In the genomic region with DNA sequence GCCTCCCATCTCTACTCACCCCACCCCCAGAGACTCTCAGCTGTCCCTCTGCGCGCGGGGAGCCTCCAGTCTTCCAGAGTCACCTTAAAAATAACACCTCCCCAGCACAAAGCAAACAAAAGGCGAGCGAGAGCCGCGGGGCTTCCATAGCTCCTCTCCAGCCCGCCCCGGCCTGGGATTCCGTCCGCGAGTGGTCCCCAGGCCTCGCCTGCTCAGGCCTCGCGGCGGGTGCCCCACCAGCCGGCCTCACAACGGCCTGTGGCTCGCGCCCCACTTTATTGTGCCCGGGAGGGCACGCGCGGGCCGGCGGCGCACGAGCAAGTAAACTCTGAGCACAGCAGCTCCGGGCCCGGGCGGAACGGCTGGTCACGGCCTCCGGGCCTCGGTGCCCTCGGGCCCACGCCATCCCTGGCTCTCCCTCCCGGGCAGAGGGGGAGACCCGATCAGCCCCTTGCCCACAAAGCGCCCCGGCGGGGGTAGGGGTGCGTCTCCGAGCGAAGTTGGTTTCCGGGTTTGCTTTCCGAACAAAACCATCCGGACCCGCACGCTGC, we compare ENCODE assay signal across 8 mouse cellular contexts. TPM values are rescaled to one million over a fixed set of nuclear protein-coding genes. Genes with fewer than 3 reads are reported as not detected.
DNase-seq lines count a peak whose midpoint lies in the region; ATAC-seq lines count a peak whose summit lies in the region.

No protein-coding gene starts in this region.

- peak overlapping the region; percentile 93 for H3K4me2 ChIP-seq in heart, embryonic 14.5 days (ENCODE audit: low read length)

- ATAC-seq in frontal cortex, adult (ENCODE audit: low TSS enrichment), result peak; percentile 27; the same call in 1 of the 2 replicates
- peak; percentile 15 for ATAC-seq in CD4-positive, CD25-positive, alpha-beta regulatory T cell, adult 4 months
- ATAC-seq in heart, embryonic 14.5 days (ENCODE audit: insufficient number of reproducible peaks, insufficient read depth, low FRiP score, low read depth), result peak; percentile 15; the same call in 1 of the 2 replicates

- H3K4me1 ChIP-seq in heart, embryonic 14.5 days (ENCODE audit: control insufficient read depth in 2 of 2, insufficient read depth in 2 of 2, low read length in 2 of 2), result peaks cover 15 to 34% of the 10 kb centered on the region in 2 experiments

- H3K9ac ChIP-seq in heart, embryonic 14.5 days (ENCODE audit: low read length), result peak overlapping the region; percentile 99

- no peaks in the 10 kb centered on the region for H3K9me3 ChIP-seq in heart, embryonic 14.5 days (ENCODE audit: control insufficient read depth, low read length)

- no peaks in the 10 kb centered on the region for H3K27me3 ChIP-seq in heart, embryonic 14.5 days (ENCODE audit: control insufficient read depth, insufficient read depth, low read length)

- peaks cover 7% of the 10 kb centered on the region; the same call in 1 of the 2 replicates for H3K36me3 ChIP-seq in heart, embryonic 14.5 days (ENCODE audit: control insufficient read depth, insufficient read depth, low read length)

- DNase-seq in frontal cortex, adult 2 months (ENCODE audit: extremely low spot score in 1 of 2, low spot score in 1 of 2), result no peak
- DNase-seq in cerebellum, adult 8-10 months, result peak; percentile 21
- DNase-seq in kidney, postnatal 4 days, result peak; percentile 61 to 74
- DNase-seq in naive thymus-derived CD4-positive, alpha-beta T cell, adult 2 months (ENCODE audit: low read depth), result peak; percentile 51
- DNase-seq in thymus, adult 18-20 months, result peak; percentile 49 to 61

- peak overlapping the region; percentile 54 to 90 for H3K27ac ChIP-seq in heart, embryonic 14.5 days (replicated peaks in 1 of 2; ENCODE audit: control insufficient read depth in 1 of 2, insufficient read depth in 1 of 2, low read depth in 2 of 2, low read length in 2 of 2)

- peak overlapping the region; percentile 97 for H3K4me3 ChIP-seq in heart, embryonic 14.5 days (ENCODE audit: control insufficient read depth in 1 of 2, insufficient read depth in 1 of 2, low read depth in 1 of 2, low read length in 2 of 2)

- WGBS in heart, embryonic 14.5 days, result under 1% methylated on average over 45 of the region's 50 CpGs

RNA-seq across cellular contexts. Expression of gene H2afy, which starts 1.5 kb away (rescaled TPM):
- 126 and 145 TPM in 2 replicates for polyA plus RNA-seq in frontal cortex, adult 2 months (2012; rRNA removed)
- 100 to 1,000 TPM; 106 to 135 TPM for polyA plus RNA-seq in CD4-positive, CD25-positive, alpha-beta regulatory T cell, adult 4 months (2017; shearing (Covaris generic))
- 102 and 107 TPM in 2 replicates for polyA plus RNA-seq in heart, embryonic 14.5 days (2014; fragmentation: Nextera tagmentation; extraction: Ambion mirVana)

RNA-seq across cellular contexts. Expression of gene Tifab, which starts 44.0 kb away (rescaled TPM):
- 2.1 and 2.2 TPM in 2 replicates for polyA plus RNA-seq in frontal cortex, adult 2 months (2012; rRNA removed)
- polyA plus RNA-seq in CD4-positive, CD25-positive, alpha-beta regulatory T cell, adult 4 months (2017; shearing (Covaris generic)), result under 1 TPM in 1 of 2 experiments, not detected in 1; 0.22 TPM
- 0.28 and 0.58 TPM in 2 replicates for polyA plus RNA-seq in heart, embryonic 14.5 days (2014; fragmentation: Nextera tagmentation; extraction: Ambion mirVana)

Comparison
In these comparisons a context has a peak if more than half of its experiments do, and no peak if none do; other contexts are left out.
1. DNase-seq: peak in cerebellum, adult 8-10 months (single experiment), kidney, postnatal 4 days (2 of 2), naive thymus-derived CD4-positive, alpha-beta T cell, adult 2 months (single experiment) and thymus, adult 18-20 months (2 of 2); none in frontal cortex, adult 2 months (0 of 2).
2. Peak in every context shown above with its lines, with median percentiles within 50 percentile points of each other: ATAC-seq.